Mouse (Mus musculus) ES-Bruce4 (cell line): Measurements from ENCODE around the gene Rab11fip4. TPM values are rescaled to one million over a fixed set of nuclear protein-coding genes. Genes with fewer than 3 reads are reported as not detected.
A peak's percentile ranks its signal among the peaks of the same experiment; 100 is the strongest.

ENCODE experiments used
- H3K27ac ChIP-seq: 2 replicates; pipeline ENCODE4 v1.5.1; 2012; ENCODE audit warnings: low read length, inconsistent platforms; ENCODE audit not compliant: insufficient read depth
- H3K27me3 ChIP-seq: 2 replicates; pipeline ENCODE4 v1.6.1; 2012; ENCODE audit warnings: mild to moderate bottlenecking, low read length, inconsistent platforms; ENCODE audit not compliant: control insufficient read depth, poor library complexity, insufficient read depth, severe bottlenecking
- H3K36me3 ChIP-seq: 2 replicates; pipeline ENCODE4 v1.6.1; 2012; ENCODE audit warnings: inconsistent platforms, mild to moderate bottlenecking, low read length, moderate library complexity; ENCODE audit not compliant: control insufficient read depth, poor library complexity, insufficient read depth, severe bottlenecking
- H3K4me1 ChIP-seq: one replicate; pipeline ENCODE4 v1.8.1; 2011; ENCODE audit warnings: low read length; ENCODE audit not compliant: control insufficient read depth, insufficient read depth
- H3K4me3 ChIP-seq: 2 replicates; pipeline ENCODE4 v1.5.1; 2011; ENCODE audit warnings: low read depth, mild to moderate bottlenecking, low read length
- H3K9ac ChIP-seq: 2 replicates; pipeline ENCODE4 v1.6.1; 2012; ENCODE audit warnings: low read depth, mild to moderate bottlenecking, inconsistent platforms; ENCODE audit not compliant: poor library complexity, severe bottlenecking
- H3K9me3 ChIP-seq: replicated peaks from 2 replicates; pipeline ENCODE4 v1.6.1; 2012; ENCODE audit warnings: mild to moderate bottlenecking, low read length, inconsistent platforms; ENCODE audit not compliant: control insufficient read depth, poor library complexity, insufficient read depth, severe bottlenecking
- CTCF ChIP-seq: IDR thresholded peaks from one replicate; pipeline ENCODE4 v1.8.1; 2011; ENCODE audit warnings: low read depth, low read length
- EP300 ChIP-seq: IDR thresholded peaks from 2 replicates; pipeline ENCODE4 v1.6.1; 2011; ENCODE audit warnings: low read depth, low read length; ENCODE audit not compliant: insufficient read depth
- POLR2A ChIP-seq: IDR thresholded peaks from one replicate; pipeline ENCODE4 v1.8.1; 2011; ENCODE audit warnings: low read length; ENCODE audit not compliant: insufficient read depth
- polyA plus RNA-seq: library from polyadenylated mRNA; stranded (reverse); fragments of >200 nt; gene quantifications from 2 replicates; pipeline ENCODE4 v1.2.4, GENCODE M21; 2011; ENCODE audit warnings: low read depth; ENCODE audit not compliant: missing spikeins, insufficient read depth, insufficient read length

Rab11fip4 gene
- polyA plus RNA-seq, 1 experiment, result 28.9 TPM

- Histone ChIP-seq H3K36me3 (no peaks in the 10 kb centered on the region), H3K4me3 (no peak overlapping the region), H3K9me3 (no peaks in the 10 kb centered on the region), H3K27me3 (no peaks in the 10 kb centered on the region), H3K9ac (no peak overlapping the region), H3K27ac (no peak overlapping the region), H3K4me1 (no peaks in the 10 kb centered on the region)
- TF ChIP-seq CTCF (no peak), POLR2A (no peak), EP300 (no peak)
Observed at GRCm38 (mm10) chr11:79633366-79633765, 42.4 kb downstream of the Rab11fip4 start.

- TF ChIP-seq POLR2A, result no peak
- peak; percentile 96 for TF ChIP-seq EP300
- H3K4me3 ChIP-seq, result no peak overlapping the region
- no peak overlapping the region for H3K9ac ChIP-seq
- no peaks in the 10 kb centered on the region for H3K9me3 ChIP-seq
- peaks cover 8% of the 10 kb centered on the region for H3K4me1 ChIP-seq
- no peaks in the 10 kb centered on the region for H3K27me3 ChIP-seq
- peak overlapping the region; percentile 94 for H3K27ac ChIP-seq
- H3K36me3 ChIP-seq, result no peaks in the 10 kb centered on the region
Observed at GRCm38 (mm10) chr11:79635661-79636449, 44.8 kb downstream of the Rab11fip4 start.

GRCm38 (mm10) chr11:79636481-79636880, 45.5 kb downstream of the Rab11fip4 start:
- H3K4me1 ChIP-seq, result peaks cover 8% of the 10 kb centered on the region
- no peak for TF ChIP-seq POLR2A
- H3K4me3 ChIP-seq, result no peak overlapping the region
- H3K36me3 ChIP-seq, result no peaks in the 10 kb centered on the region
- no peak overlapping the region for H3K9ac ChIP-seq
- no peaks in the 10 kb centered on the region for H3K9me3 ChIP-seq
- H3K27me3 ChIP-seq, result no peaks in the 10 kb centered on the region
- peak overlapping the region; percentile 94 for H3K27ac ChIP-seq

GRCm38 (mm10) chr11:79638691-79639090, 47.7 kb downstream of the Rab11fip4 start:
- H3K9me3 ChIP-seq, result no peaks in the 10 kb centered on the region
- H3K9ac ChIP-seq, result no peak overlapping the region
- peaks cover 16% of the 10 kb centered on the region for H3K4me1 ChIP-seq
- H3K27ac ChIP-seq, result no peak overlapping the region
- no peaks in the 10 kb centered on the region for H3K27me3 ChIP-seq
- no peak overlapping the region for H3K4me3 ChIP-seq
- TF ChIP-seq CTCF, result no peak
- TF ChIP-seq EP300, result no peak
- TF ChIP-seq POLR2A, result no peak
- no peaks in the 10 kb centered on the region for H3K36me3 ChIP-seq

- TF ChIP-seq EP300 (no peak), CTCF (no peak), POLR2A (no peak)
- Histone ChIP-seq H3K27ac (peak overlapping the region; percentile 21; the same call in 1 of the 2 replicates), H3K27me3 (no peaks in the 10 kb centered on the region), H3K4me1 (peaks cover 23% of the 10 kb centered on the region), H3K4me3 (no peak overlapping the region), H3K9ac (no peak overlapping the region), H3K9me3 (no peaks in the 10 kb centered on the region), H3K36me3 (no peaks in the 10 kb centered on the region)
Observed at GRCm38 (mm10) chr11:79640940-79641733, 50.1 kb downstream of the Rab11fip4 start.

- Histone ChIP-seq H3K9ac (no peak overlapping the region), H3K27ac (no peak overlapping the region)
Observed at GRCm38 (mm10) chr11:79643730-79644129, 52.7 kb downstream of the Rab11fip4 start.

More at GRCm38 (mm10) chr11:79643730-79644129, 52.7 kb downstream of the Rab11fip4 start:
- H3K27me3 ChIP-seq, result no peaks in the 10 kb centered on the region
- TF ChIP-seq CTCF (no peak), POLR2A (no peak), EP300 (no peak)
- no peaks in the 10 kb centered on the region for H3K36me3 ChIP-seq
- H3K4me3 ChIP-seq, result no peak overlapping the region
- no peaks in the 10 kb centered on the region for H3K9me3 ChIP-seq
- H3K4me1 ChIP-seq, result peaks cover 30% of the 10 kb centered on the region
